Mouse (Mus musculus): ENCODE results near the gene Gli2. TPM values are rescaled to one million over a fixed set of nuclear protein-coding genes. Genes with fewer than 3 reads are reported as not detected.

The Gli2 gene
- total and polyA plus RNA-seq, 3 experiments = 1.5 to 11.3 TPM; not detected in 1

DNA sequence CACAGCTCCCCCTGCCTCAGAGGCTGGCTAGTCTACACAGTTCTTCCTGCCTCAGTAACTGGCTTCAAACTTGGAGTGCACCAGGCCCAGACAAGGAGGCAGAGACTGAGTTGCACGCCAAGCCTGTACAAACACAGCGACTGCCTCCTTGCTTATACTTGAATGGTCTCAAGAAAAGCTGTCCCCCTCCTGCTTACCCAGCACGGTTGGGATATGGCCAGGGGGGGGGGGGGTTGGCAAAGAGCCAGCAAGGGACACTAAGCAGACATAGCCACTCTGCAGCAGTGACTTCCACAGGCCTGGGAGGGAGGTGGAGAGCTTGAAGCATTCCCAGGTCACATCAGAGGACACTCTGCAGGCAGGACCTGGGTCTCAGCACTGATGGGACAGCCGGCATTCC, 117.3 kb downstream of the Gli2 start:
- Histone ChIP-seq H3K4me3 (ENCODE audit: control insufficient read depth in 1 of 2, insufficient read depth in 1 of 2, low read depth in 2 of 2, low read length in 2 of 2) (no peak overlapping the region), H3K4me1 (ENCODE audit: control insufficient read depth in 1 of 2, insufficient read depth in 2 of 2, low read length in 2 of 2) (no peaks in the 10 kb centered on the region), H3K9ac (ENCODE audit: control insufficient read depth, low read depth, low read length, poor library complexity, severe bottlenecking) (no peak overlapping the region), H3K27ac (ENCODE audit: control insufficient read depth, low read depth, low read length) (no peak overlapping the region), H3K27me3 (ENCODE audit: control insufficient read depth in 1 of 2, insufficient read depth in 2 of 2, low read length in 2 of 2) (no peaks in the 10 kb centered on the region), H3K36me3 (ENCODE audit: control insufficient read depth in 1 of 2, insufficient read depth in 2 of 2, low read length in 2 of 2) (no peaks in the 10 kb centered on the region), H3K79me2 (ENCODE audit: control insufficient read depth, insufficient read depth, low read length, poor library complexity) (no peaks in the 10 kb centered on the region), H3K9me3 (replicated peaks; ENCODE audit: insufficient read depth, low read length) (no peaks in the 10 kb centered on the region)
- no peak for DNase-seq (ENCODE audit: low read depth, low spot score)
- TF ChIP-seq ZKSCAN1 (IDR thresholded peaks at IDR 0.05; ENCODE audit: low read depth, low read length) (no peak), E2F4 (IDR thresholded peaks at IDR 0.05; ENCODE audit: borderline replicate concordance, low read depth, low read length) (no peak), POLR2A (IDR thresholded peaks at IDR 0.05; ENCODE audit: control insufficient read depth in 1 of 2, insufficient read depth in 1 of 2, low read depth in 1 of 2, low read length in 2 of 2, poor library complexity in 1 of 2) (no peak), TAL1 (IDR thresholded peaks at IDR 0.05; ENCODE audit: low read length) (no peak), NELFE (IDR thresholded peaks at IDR 0.05; ENCODE audit: low read depth, low read length) (no peak), UBTF (IDR thresholded peaks at IDR 0.05; ENCODE audit: borderline replicate concordance, insufficient read depth, low read depth, low read length) (no peak), TBP (IDR thresholded peaks at IDR 0.05; ENCODE audit: low read depth, low read length) (no peak), ZNF384 (IDR thresholded peaks at IDR 0.05; ENCODE audit: low read depth, low read length) (no peak), MYB (IDR thresholded peaks at IDR 0.05; ENCODE audit: low read depth, low read length) (no peak), CHD1 (IDR thresholded peaks at IDR 0.05; ENCODE audit: low read depth, low read length) (no peak), GABPA (IDR thresholded peaks at IDR 0.05; ENCODE audit: low read depth, low read length) (no peak), BHLHE40 (IDR thresholded peaks at IDR 0.05; ENCODE audit: borderline replicate concordance, low read depth, low read length) (no peak)

GRCm38 (mm10) chr1:118935518-118935917, 117.9 kb downstream of the Gli2 start:
- no peak for DNase-seq (ENCODE audit: low read depth, low spot score)
- H3K9me3 ChIP-seq (replicated peaks; ENCODE audit: insufficient read depth, low read length) = no peaks in the 10 kb centered on the region

More at GRCm38 (mm10) chr1:118935518-118935917, 117.9 kb downstream of the Gli2 start:
- H3K9ac ChIP-seq (ENCODE audit: control insufficient read depth, low read depth, low read length, poor library complexity, severe bottlenecking) = no peak overlapping the region
- H3K36me3 ChIP-seq (ENCODE audit: control insufficient read depth in 1 of 2, insufficient read depth in 2 of 2, low read length in 2 of 2) = no peaks in the 10 kb centered on the region
- H3K4me1 ChIP-seq (ENCODE audit: control insufficient read depth in 1 of 2, insufficient read depth in 2 of 2, low read length in 2 of 2) = no peaks in the 10 kb centered on the region
- no peaks in the 10 kb centered on the region for H3K27me3 ChIP-seq (ENCODE audit: control insufficient read depth in 1 of 2, insufficient read depth in 2 of 2, low read length in 2 of 2)
- H3K79me2 ChIP-seq (ENCODE audit: control insufficient read depth, insufficient read depth, low read length, poor library complexity) = no peaks in the 10 kb centered on the region
- TF ChIP-seq MYC (IDR thresholded peaks at IDR 0.05; ENCODE audit: low read depth, low read length) = no peak
- TF ChIP-seq USF1 (IDR thresholded peaks at IDR 0.05; ENCODE audit: low read depth, low read length) = no peak
- no peak for TF ChIP-seq ZC3H11A (IDR thresholded peaks at IDR 0.05; ENCODE audit: low read depth, low read length)
- TF ChIP-seq JUND (IDR thresholded peaks at IDR 0.05; ENCODE audit: low read depth, low read length) = no peak
- TF ChIP-seq E2F4 (IDR thresholded peaks at IDR 0.05; ENCODE audit: borderline replicate concordance, low read depth, low read length) = no peak
- no peak for TF ChIP-seq ETS1 (IDR thresholded peaks at IDR 0.05; ENCODE audit: low read depth, low read length)
- no peak for TF ChIP-seq BHLHE40 (IDR thresholded peaks at IDR 0.05; ENCODE audit: borderline replicate concordance, low read depth, low read length)
- no peak for TF ChIP-seq MYB (IDR thresholded peaks at IDR 0.05; ENCODE audit: low read depth, low read length)
- TF ChIP-seq GABPA (IDR thresholded peaks at IDR 0.05; ENCODE audit: low read depth, low read length) = no peak
- TF ChIP-seq POLR2AphosphoS5 (IDR thresholded peaks at IDR 0.05; ENCODE audit: borderline replicate concordance, low read depth, low read length) = no peak
- no peak for TF ChIP-seq POLR2AphosphoS2 (IDR thresholded peaks at IDR 0.05; ENCODE audit: low read length)
- no peak for TF ChIP-seq SMC3 (IDR thresholded peaks at IDR 0.05; ENCODE audit: low read depth, low read length)
- no peak for TF ChIP-seq CHD2 (IDR thresholded peaks at IDR 0.05; ENCODE audit: low read length)
- no peak for TF ChIP-seq UBTF (IDR thresholded peaks at IDR 0.05; ENCODE audit: borderline replicate concordance, insufficient read depth, low read depth, low read length)
- no peak for TF ChIP-seq TCF12 (IDR thresholded peaks at IDR 0.05; ENCODE audit: low read depth, low read length)
- TF ChIP-seq NRF1 (IDR thresholded peaks at IDR 0.05; ENCODE audit: insufficient read depth, low read depth, low read length, poor library complexity, severe bottlenecking) = no peak
- TF ChIP-seq USF2 (IDR thresholded peaks at IDR 0.05; ENCODE audit: borderline replicate concordance in 1 of 2, insufficient read depth in 1 of 2, low read depth in 1 of 2, low read length in 2 of 2) = no peak
- no peak for TF ChIP-seq ELF1 (IDR thresholded peaks at IDR 0.05; ENCODE audit: low read depth, low read length)
- H3K4me3 ChIP-seq (ENCODE audit: control insufficient read depth in 1 of 2, insufficient read depth in 1 of 2, low read depth in 2 of 2, low read length in 2 of 2) = no peak overlapping the region
- H3K27ac ChIP-seq (ENCODE audit: control insufficient read depth, low read depth, low read length) = no peak overlapping the region

Data from MEL (cell line).